Comparison of ENCODE assay signal across 10 mouse cellular contexts in genomic region chr7:130018891-130019290, GRCm38 (mm10).
"Had no signal": no experiment of that assay in that cellular context is flagged by ENCODE, and none has a peak within 500 bp of the region (broad histone marks: within the 10 kb centered on the region; RNA-seq: fewer than 3 reads in every experiment).

No protein-coding gene starts in this region.

- H3K4me2 ChIP-seq: midbrain, embryonic 13.5 days had no signal

- H3K27me3 ChIP-seq: midbrain, embryonic 13.5 days had no signal

- H3K9me3 ChIP-seq: midbrain, embryonic 13.5 days had no signal

- H3K9ac ChIP-seq: liver, embryonic 14.5 days; midbrain, embryonic 13.5 days had no signal

- H3K27ac ChIP-seq: kidney, postnatal 0 days; layer of hippocampus, adult 2 months; liver, embryonic 14.5 days; midbrain, embryonic 13.5 days had no signal

- H3K4me3 ChIP-seq: layer of hippocampus, adult 2 months; midbrain, embryonic 13.5 days had no signal

- DNase-seq: kidney, adult 8-10 months; kidney, postnatal 36 days; left cerebral cortex, postnatal 4 days; lung, adult 18-20 months; right cerebral cortex, postnatal 14 days; thymus, postnatal 4 days had no signal

- ATAC-seq: midbrain, embryonic 13.5 days had no signal

- H3K36me3 ChIP-seq: midbrain, embryonic 13.5 days had no signal

- H3K4me1 ChIP-seq: midbrain, embryonic 13.5 days had no signal
